Mouse (Mus musculus) yolk sac, embryonic 10.5 days (tissue): ENCODE results near the gene Nbas.

Experiments used
- DNase-seq: peaks from one replicate; pipeline ENCODE4 v3.0.0-alpha.2; 2017; ENCODE audit warnings: low spot score

Nbas gene

GRCm38 (mm10) chr12:13268826-13269449 lies at the start of gene Nbas:
Gene Nbas, plus strand, starts transcription at chr12:13269133.
- DNase-seq, result peak; percentile 88

DNA sequence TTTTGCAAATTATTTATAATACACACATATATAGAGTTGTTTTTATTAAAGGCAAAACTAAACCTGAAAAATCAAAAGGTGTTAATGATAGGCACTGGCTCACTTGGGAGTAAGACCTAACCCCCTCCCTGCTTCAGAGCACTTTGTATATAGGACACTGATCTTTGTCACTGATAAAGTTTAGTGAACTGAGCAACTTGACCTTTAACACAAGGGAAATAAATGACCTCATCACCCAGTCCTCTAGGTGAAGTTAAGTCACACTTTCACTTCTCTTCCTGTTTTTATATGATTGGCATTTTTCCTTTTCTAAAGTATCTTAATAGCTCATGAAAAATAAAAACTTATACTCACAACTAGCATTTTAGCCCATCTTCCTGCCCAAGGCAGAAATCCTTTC lies 26.5 kb upstream of the Nbas start:
- no peak for DNase-seq

DNA sequence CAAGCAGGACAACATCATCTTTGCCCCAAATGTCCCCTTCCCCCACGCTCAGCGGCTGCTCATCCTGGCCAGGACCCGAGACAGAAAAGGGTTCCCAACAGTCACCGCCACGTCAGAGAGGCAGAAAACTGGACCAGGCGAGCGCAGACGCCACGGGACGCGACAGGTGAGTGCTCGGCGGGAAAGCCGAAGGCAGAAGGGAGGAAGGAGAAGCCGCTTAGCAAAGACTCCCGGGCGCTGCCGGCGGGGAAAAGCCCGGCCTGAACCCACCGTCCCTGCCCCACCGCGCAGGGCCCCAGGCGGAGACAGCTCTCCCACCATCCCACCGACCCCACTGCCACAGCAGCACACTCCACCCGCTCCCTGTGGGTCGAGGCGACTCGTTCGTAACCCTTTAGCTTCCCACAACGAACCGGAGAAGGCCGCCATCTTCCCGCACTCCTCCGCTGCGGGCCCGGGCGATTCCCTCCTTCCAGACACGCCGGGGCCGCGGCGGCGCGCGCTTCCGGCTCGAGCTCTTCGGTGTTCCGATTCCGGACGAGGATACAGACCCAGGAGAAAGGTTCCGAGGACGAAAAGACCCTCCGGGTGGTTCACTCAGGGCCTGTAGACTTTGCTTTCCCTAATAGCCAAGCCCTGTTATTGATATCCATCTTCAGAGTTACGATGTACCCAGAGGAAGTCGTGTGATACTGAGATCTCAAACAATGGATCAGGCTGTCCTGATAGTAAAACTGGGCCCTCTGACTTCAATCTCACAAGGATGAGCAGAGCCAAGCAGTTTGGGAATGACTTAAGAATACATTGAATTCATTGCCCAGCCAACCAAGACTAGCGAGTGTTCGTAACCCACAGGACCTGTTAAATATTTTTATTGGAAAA lies 20.0 kb upstream of the Nbas start, which contains the start of gene Ddx1:
Gene Ddx1 (minus strand): TSS at position 523 of the 882 bp plus-strand sequence.
- peak; percentile 76 for DNase-seq

DNA sequence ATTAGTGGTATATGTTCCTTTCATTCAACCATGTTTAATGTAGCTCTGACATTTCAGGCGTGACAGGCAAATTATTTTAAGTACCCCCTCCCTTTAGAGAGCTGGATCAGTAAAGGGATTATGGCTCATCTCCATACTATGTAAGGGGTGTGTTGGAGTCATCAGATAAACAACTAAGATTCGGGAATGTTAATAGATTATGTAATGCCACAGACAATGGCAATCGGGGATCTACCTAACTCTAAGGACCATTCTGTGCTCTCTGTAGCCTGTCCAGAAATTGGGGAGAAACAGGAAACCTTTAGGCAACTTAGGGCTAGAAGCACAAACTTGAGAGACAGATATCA lies 19.4 kb upstream of the Nbas start:
- no peak for DNase-seq

DNA sequence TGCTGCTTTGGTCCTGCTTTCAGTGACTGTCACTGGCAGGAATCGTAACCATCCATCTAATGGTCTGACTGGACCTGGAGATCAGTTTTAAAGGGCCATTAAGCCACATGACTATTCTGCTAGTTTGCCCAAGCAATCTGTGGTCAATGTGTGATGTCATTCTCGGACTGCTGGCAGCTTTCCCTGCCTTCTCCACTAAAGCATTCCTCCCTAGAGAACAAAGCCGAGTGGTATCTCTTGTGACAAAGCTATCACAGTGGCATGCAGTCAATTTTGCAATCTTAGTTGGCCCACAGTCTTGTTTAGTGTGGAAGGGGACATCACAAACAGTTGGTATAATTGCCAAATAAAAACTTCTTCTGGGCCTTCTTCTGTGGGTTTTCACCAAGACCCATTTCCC lies 13.9 kb upstream of the Nbas start:
- DNase-seq, result no peak

DNA sequence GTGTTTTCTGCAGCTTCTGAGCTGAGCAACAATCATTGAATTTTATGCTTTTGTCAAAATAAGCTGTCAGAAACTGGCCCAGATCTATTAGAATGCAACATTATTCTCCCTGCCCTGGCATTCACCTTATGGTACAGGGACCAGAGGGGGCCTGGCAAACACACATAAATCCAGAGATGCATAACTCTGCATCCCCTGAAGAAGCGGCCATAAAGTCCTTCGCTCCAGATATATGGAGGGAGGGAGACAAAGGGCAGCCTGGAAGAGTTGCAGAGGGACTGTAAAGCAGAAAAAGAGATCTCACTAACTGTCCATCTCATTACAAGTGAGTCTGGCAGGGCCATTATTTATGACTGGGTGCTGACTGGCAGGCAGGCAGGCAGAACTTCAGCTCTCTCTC lies 13.2 kb upstream of the Nbas start:
- no peak for DNase-seq

DNA sequence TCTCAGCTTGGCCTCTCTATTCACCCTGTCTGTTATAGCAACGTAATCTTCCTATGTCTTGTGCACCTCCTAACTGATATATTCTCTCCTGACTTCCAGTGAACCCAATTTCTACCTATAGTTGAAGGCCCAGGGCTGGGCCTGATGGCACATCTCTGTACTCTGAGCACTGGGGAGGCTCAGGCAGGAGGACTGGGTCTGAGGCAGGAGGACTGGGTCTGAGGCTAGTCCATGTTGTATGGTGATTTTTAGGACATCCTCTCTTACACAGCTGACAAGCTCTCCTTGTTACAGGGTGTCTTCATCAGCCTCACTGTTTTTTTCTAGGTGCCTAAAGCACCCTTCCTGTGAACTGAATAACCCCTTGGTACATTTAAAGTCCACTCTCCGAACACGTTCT lies 521 bp upstream of the Nbas start:
- no peak for DNase-seq

- no peak for DNase-seq
Measured at GRCm38 (mm10) chr12:13269570-13270390, 847 bp downstream of the Nbas start.

- DNase-seq, result no peak
Measured at GRCm38 (mm10) chr12:13291453-13291852, 22.5 kb downstream of the Nbas start.

DNA sequence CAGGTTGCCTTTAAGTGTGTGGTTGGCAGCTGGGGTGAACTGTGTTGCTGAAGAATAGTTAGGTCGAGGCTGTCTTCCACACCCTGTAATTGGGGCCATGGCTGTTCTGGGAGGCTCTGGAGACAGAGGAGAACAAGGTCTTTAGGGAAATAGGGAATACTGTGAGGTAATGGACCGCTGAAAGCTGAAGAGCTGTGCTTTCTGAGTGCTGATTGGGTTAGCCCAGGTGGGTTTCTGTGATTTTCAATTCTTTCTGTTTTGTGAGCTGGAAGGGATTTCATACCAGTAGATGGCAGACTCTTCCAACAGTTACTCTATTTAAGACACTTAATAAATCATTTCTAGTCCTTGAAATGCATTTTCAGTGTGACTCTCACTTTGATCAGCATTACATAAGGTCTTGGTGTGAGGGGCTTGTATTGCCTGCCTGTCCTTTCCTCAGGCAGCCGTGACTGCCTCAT lies 24.5 kb downstream of the Nbas start:
- DNase-seq, result no peak

DNA sequence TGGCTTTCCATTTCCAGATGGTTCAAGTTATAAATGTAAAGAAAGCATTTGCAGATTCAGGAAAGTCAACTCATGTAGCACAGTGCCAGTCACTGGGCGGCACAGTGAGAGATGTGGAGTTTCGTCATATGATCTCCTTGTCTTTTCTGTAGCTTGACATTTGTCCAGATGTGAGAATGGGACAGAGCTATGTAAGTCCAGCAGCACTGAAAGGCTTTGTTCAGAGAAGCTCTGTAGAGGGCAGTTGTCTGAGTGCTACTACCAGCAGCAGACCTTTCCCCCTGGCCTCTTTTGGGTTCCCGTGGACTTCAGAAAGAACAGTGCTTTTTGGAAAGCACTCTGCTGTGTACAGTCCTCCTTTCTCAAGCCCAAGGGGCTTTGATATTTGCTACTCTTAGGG lies 34.1 kb downstream of the Nbas start:
- no peak for DNase-seq

DNA sequence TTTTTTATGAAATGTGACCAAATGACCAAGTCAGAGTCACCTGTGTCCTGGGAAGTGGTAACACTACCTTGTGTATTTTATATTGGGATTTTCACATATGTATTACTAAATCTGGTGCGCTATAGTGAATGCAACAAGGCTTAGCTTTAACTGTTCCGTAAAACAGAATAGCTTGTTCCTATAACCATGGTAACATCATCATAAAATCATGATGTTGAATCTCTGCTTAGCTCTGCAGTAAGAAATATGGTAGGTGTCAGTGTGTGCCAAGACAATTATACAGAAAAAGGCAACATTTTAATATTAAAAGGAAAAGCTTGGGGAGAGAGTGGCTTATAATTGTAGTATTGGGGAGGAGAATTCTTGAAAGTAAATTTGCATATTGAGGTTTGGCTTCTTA lies 45.0 kb downstream of the Nbas start:
- DNase-seq, result no peak

GRCm38 (mm10) chr12:13314384-13314783 lies 45.5 kb downstream of the Nbas start:
- no peak for DNase-seq

- DNase-seq, result no peak
Measured at GRCm38 (mm10) chr12:13315081-13315480, 46.1 kb downstream of the Nbas start.

GRCm38 (mm10) chr12:13342535-13342934 lies 73.6 kb downstream of the Nbas start:
- DNase-seq, result no peak

- DNase-seq, result no peak
Measured at GRCm38 (mm10) chr12:13356201-13356600, 87.3 kb downstream of the Nbas start.

- no peak for DNase-seq
Measured at GRCm38 (mm10) chr12:13356769-13357168, 87.8 kb downstream of the Nbas start.

DNA sequence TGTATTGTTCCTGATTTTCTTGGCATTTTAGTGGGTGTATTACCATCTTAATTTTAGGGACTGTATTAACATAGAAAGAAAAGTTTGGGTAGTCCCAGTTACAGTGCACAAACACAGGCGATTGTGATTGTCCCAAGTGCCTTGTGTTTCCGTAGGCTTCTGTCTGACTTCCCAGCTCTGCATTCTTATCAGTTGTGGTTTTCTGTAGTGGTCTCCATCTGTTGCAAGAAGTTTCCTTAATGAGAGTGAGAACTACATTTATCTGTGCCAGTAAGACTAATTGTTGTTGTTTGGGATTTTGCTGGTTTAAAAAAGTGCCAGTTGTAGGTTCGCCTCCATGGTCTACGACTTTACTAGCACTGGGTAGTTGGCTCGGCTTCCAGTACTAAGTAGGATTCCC lies 88.3 kb downstream of the Nbas start:
- DNase-seq, result no peak

- no peak for DNase-seq
Measured at GRCm38 (mm10) chr12:13358849-13359248, 89.9 kb downstream of the Nbas start.

DNA sequence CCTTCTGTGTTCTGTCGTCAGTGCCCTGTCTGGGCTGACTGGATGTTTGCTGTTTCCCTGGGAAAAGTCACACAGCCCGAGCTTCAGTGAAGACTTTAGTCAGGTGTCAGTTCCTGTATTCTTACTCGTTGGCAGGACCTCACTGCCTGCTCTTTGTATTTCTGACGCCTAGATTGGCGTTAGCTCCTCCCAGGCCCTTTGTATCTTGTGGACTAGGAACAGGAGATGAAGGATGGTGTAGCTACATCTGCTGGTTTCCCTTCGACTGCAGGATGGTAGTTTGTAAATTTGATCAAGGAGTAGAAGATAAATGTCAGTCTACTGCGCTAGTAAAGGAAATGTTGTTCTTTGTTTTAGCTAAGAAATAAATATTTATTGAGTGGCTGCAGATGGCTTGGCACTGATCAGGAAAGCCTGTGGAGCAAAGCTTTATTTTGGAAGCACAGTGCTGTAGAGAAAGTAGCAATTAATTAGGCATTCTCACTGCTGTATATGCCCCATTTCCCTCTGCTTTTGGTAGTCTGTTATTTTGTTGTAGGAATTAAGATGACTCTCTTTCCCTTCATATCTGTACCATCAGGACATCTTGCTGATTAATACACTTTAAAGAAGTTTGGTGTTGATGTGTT lies 91.4 kb downstream of the Nbas start:
- no peak for DNase-seq

GRCm38 (mm10) chr12:13381580-13381979 lies 112.6 kb downstream of the Nbas start:
- no peak for DNase-seq

GRCm38 (mm10) chr12:13382046-13382445 lies 113.1 kb downstream of the Nbas start:
- no peak for DNase-seq
